ENCODE assay signal across 8 mouse cellular contexts in genomic region chr7:44246055-44246983, GRCm38 (mm10). TPM values are rescaled to one million over a fixed set of nuclear protein-coding genes. Genes with fewer than 3 reads are reported as not detected.
DNase-seq lines count a peak whose midpoint lies in the region; ATAC-seq and TF ChIP-seq lines count a peak whose summit lies in the region.

TSS of gene 1700028J19Rik (minus strand) at chr7:44246695.
TSS of gene 2410002F23Rik (plus strand) at chr7:44246722.

- TF ChIP-seq EP300 in MEL (IDR thresholded peaks at IDR 0.05; ENCODE audit: low read depth in 1 of 2, low read length in 2 of 2), result no peak

- H3K4me2 ChIP-seq in forebrain, postnatal 0 days (ENCODE audit: low read depth), result peak within 1 kb of the TSS; percentile 74
- H3K4me2 ChIP-seq in lung, embryonic 15.5 days, result peak within 1 kb of the TSS; percentile 63

- H3K9ac ChIP-seq in MEL (ENCODE audit: control insufficient read depth, low read depth, low read length, poor library complexity, severe bottlenecking), result peak within 1 kb of the TSS; percentile 79
- H3K9ac ChIP-seq in forebrain, postnatal 0 days, result peak within 1 kb of the TSS; percentile 100
- H3K9ac ChIP-seq in lung, embryonic 15.5 days, result peak within 1 kb of the TSS; percentile 91

- ATAC-seq in forebrain, postnatal 0 days, result peak; percentile 89
- ATAC-seq in lung, embryonic 15.5 days (ENCODE audit: borderline replicate concordance, extremely low read depth, low FRiP score, low TSS enrichment), result peak; percentile 80

- WGBS in cerebellum, adult 2 months, result under 1% methylated on average over 62 of the region's 62 CpGs
- WGBS in forebrain, postnatal 0 days, result 1% methylated on average over 62 of the region's 62 CpGs
- WGBS in lung, embryonic 15.5 days, result under 1% methylated on average over 62 of the region's 62 CpGs

- peak; percentile 89 for DNase-seq in MEL (ENCODE audit: low read depth, low spot score)
- DNase-seq in cerebellum, adult 2 months, result peak; percentile 89 to 94
- DNase-seq in forebrain, postnatal 0 days, result peak; percentile 99
- DNase-seq in heart, postnatal 4 days, result peak; percentile 94
- peak; percentile 86 to 92 for DNase-seq in layer of hippocampus, adult 8-10 months (ENCODE audit: low spot score in 2 of 2)
- DNase-seq in ovary, adult 18-20 months (ENCODE audit: low spot score), result peak; percentile 82
- DNase-seq in thymus, postnatal 0 days (ENCODE audit: low spot score), result peak; percentile 92

- TF ChIP-seq POLR2A in MEL (IDR thresholded peaks at IDR 0.05; ENCODE audit: control insufficient read depth in 1 of 2, insufficient read depth in 1 of 2, low read depth in 1 of 2, low read length in 2 of 2, poor library complexity in 1 of 2), result peak; percentile 99
- peak; percentile 94 for TF ChIP-seq POLR2A in cerebellum, adult 2 months (IDR thresholded peaks at IDR 0.05; ENCODE audit: borderline replicate concordance, insufficient read depth, low read length)

- H3K27me3 ChIP-seq in MEL (ENCODE audit: control insufficient read depth in 1 of 2, insufficient read depth in 2 of 2, low read length in 2 of 2), result no peaks in the 10 kb centered on the region
- no peaks in the 10 kb centered on the region for H3K27me3 ChIP-seq in cerebellum, adult 2 months (ENCODE audit: control insufficient read depth, insufficient read depth, low read length)
- H3K27me3 ChIP-seq in forebrain, postnatal 0 days (ENCODE audit: insufficient read depth, low read length), result no peaks in the 10 kb centered on the region
- H3K27me3 ChIP-seq in lung, embryonic 15.5 days, result no peaks in the 10 kb centered on the region

- no peaks in the 10 kb centered on the region for H3K9me3 ChIP-seq in MEL (replicated peaks; ENCODE audit: insufficient read depth, low read length)
- H3K9me3 ChIP-seq in forebrain, postnatal 0 days (ENCODE audit: low read length), result no peaks in the 10 kb centered on the region
- H3K9me3 ChIP-seq in lung, embryonic 15.5 days, result no peaks in the 10 kb centered on the region

- H3K36me3 ChIP-seq in MEL (ENCODE audit: control insufficient read depth in 1 of 2, insufficient read depth in 2 of 2, low read length in 2 of 2), result peaks cover 12 to 15% of the 10 kb centered on the region in 2 experiments
- peaks cover 33% of the 10 kb centered on the region for H3K36me3 ChIP-seq in forebrain, postnatal 0 days (ENCODE audit: insufficient read depth)
- peaks cover 31% of the 10 kb centered on the region for H3K36me3 ChIP-seq in lung, embryonic 15.5 days

- H3K4me3 ChIP-seq in MEL (ENCODE audit: control insufficient read depth in 1 of 2, insufficient read depth in 1 of 2, low read depth in 2 of 2, low read length in 2 of 2), result peak within 1 kb of the TSS; percentile 67 to 74
- peak within 1 kb of the TSS; percentile 97 for H3K4me3 ChIP-seq in cerebellum, adult 2 months (replicated peaks; ENCODE audit: insufficient read depth, low read depth, low read length)
- H3K4me3 ChIP-seq in forebrain, postnatal 0 days (ENCODE audit: low read depth, low read length), result peak within 1 kb of the TSS; percentile 96
- H3K4me3 ChIP-seq in lung, embryonic 15.5 days, result peak within 1 kb of the TSS; percentile 99

- H3K4me1 ChIP-seq in MEL (ENCODE audit: control insufficient read depth in 1 of 2, insufficient read depth in 2 of 2, low read length in 2 of 2), result peaks cover 0 to 15% of the 10 kb centered on the region in 2 experiments; a peak in 2 of 4 replicates
- H3K4me1 ChIP-seq in cerebellum, adult 2 months (ENCODE audit: control insufficient read depth, insufficient read depth, low read length), result 0 out of 2 replicates have a peak, but pooled peaks cover 2% of the 10 kb centered on the region
- H3K4me1 ChIP-seq in forebrain, postnatal 0 days (ENCODE audit: insufficient read depth), result peaks cover 16% of the 10 kb centered on the region
- peaks cover 19% of the 10 kb centered on the region for H3K4me1 ChIP-seq in lung, embryonic 15.5 days

- peak within 1 kb of the TSS; percentile 85 for H3K27ac ChIP-seq in MEL (ENCODE audit: control insufficient read depth, low read depth, low read length)
- H3K27ac ChIP-seq in cerebellum, adult 2 months (ENCODE audit: insufficient read depth, low read length), result peak within 1 kb of the TSS; percentile 79
- H3K27ac ChIP-seq in forebrain, postnatal 0 days (ENCODE audit: low read depth, low read length), result peak within 1 kb of the TSS; percentile 100
- H3K27ac ChIP-seq in lung, embryonic 15.5 days, result peak within 1 kb of the TSS; percentile 93

- peak in 1 of 3 experiments; percentile 23; a peak in 1 of 6 replicates for TF ChIP-seq CTCF in MEL (IDR thresholded peaks at IDR 0.05 in 2 of 3, conservative IDR thresholded peaks at IDR 0.05 in 1 of 3; ENCODE audit: control insufficient read depth in 1 of 3, insufficient read depth in 1 of 3, low read depth in 2 of 3, low read length in 3 of 3, poor library complexity in 1 of 3, severe bottlenecking in 1 of 3)
- TF ChIP-seq CTCF in cerebellum, adult 2 months (IDR thresholded peaks at IDR 0.05; ENCODE audit: borderline replicate concordance, insufficient read depth, low read depth, low read length), result no peak
- TF ChIP-seq CTCF in forebrain, postnatal 0 days (IDR thresholded peaks at IDR 0.05; ENCODE audit: low read depth), result no peak; the same call in 1 of the 2 replicates

- H3K79me2 ChIP-seq in MEL (ENCODE audit: control insufficient read depth, insufficient read depth, low read length, poor library complexity), result peaks cover 27% of the 10 kb centered on the region

- TF ChIP-seq RAD21 in MEL (IDR thresholded peaks at IDR 0.05; ENCODE audit: low read depth, low read length), result no peak

TF ChIP-seq in MEL, 35 proteins besides CTCF, POLR2A, EP300 and RAD21 (continues in another document):
- TF ChIP-seq MYB (IDR thresholded peaks at IDR 0.05; ENCODE audit: low read depth, low read length), result no peak
- TF ChIP-seq GATA1 (IDR thresholded peaks at IDR 0.05; ENCODE audit: low read depth, low read length), result no peak
- peak; percentile 43; the same call in 1 of the 2 replicates for TF ChIP-seq TAL1 (IDR thresholded peaks at IDR 0.05; ENCODE audit: low read length)
- no peak for TF ChIP-seq SMC3 (IDR thresholded peaks at IDR 0.05; ENCODE audit: low read depth, low read length)
- peak; percentile 77; the same call in 1 of the 2 replicates for TF ChIP-seq E2F4 (IDR thresholded peaks at IDR 0.05; ENCODE audit: borderline replicate concordance, low read depth, low read length)
- TF ChIP-seq POLR2AphosphoS5 (IDR thresholded peaks at IDR 0.05; ENCODE audit: borderline replicate concordance, low read depth, low read length), result peak; percentile 98
- TF ChIP-seq ZMIZ1 (IDR thresholded peaks at IDR 0.05; ENCODE audit: low read depth, low read length), result peak; percentile 98
- TF ChIP-seq CHD1 (IDR thresholded peaks at IDR 0.05; ENCODE audit: low read depth, low read length), result no peak
- no peak for TF ChIP-seq BHLHE40 (IDR thresholded peaks at IDR 0.05; ENCODE audit: borderline replicate concordance, low read depth, low read length)
- peak; percentile 97 for TF ChIP-seq POLR2AphosphoS2 (IDR thresholded peaks at IDR 0.05; ENCODE audit: low read length)
- no peak for TF ChIP-seq USF1 (IDR thresholded peaks at IDR 0.05; ENCODE audit: low read depth, low read length)
- TF ChIP-seq MAZ (IDR thresholded peaks at IDR 0.05; ENCODE audit: low read depth, low read length), result peak; percentile 81; the same call in 1 of the 2 replicates
- no peak for TF ChIP-seq ZKSCAN1 (IDR thresholded peaks at IDR 0.05; ENCODE audit: low read depth, low read length)
- no peak for TF ChIP-seq GABPA (IDR thresholded peaks at IDR 0.05; ENCODE audit: low read depth, low read length)
- TF ChIP-seq RCOR1 (IDR thresholded peaks at IDR 0.05; ENCODE audit: low read depth, low read length), result no peak
- no peak for TF ChIP-seq UBTF (IDR thresholded peaks at IDR 0.05; ENCODE audit: borderline replicate concordance, insufficient read depth, low read depth, low read length)
- peak; percentile 53; the same call in 1 of the 2 replicates for TF ChIP-seq KAT2A (conservative IDR thresholded peaks at IDR 0.05; ENCODE audit: low read depth, low read length)
- no peak for TF ChIP-seq ZC3H11A (IDR thresholded peaks at IDR 0.05; ENCODE audit: low read depth, low read length)
- TF ChIP-seq MAFK (IDR thresholded peaks at IDR 0.05; ENCODE audit: borderline replicate concordance, low read depth, low read length), result no peak
- peak; percentile 82 for TF ChIP-seq ELF1 (IDR thresholded peaks at IDR 0.05; ENCODE audit: low read depth, low read length)
- TF ChIP-seq TCF12 (IDR thresholded peaks at IDR 0.05; ENCODE audit: low read depth, low read length), result 0 out of 2 replicates have a peak, but pooled peaks have one; percentile 17
- TF ChIP-seq MAX (IDR thresholded peaks at IDR 0.05; ENCODE audit: low read length), result peak; percentile 100
- no peak for TF ChIP-seq USF2 (IDR thresholded peaks at IDR 0.05; ENCODE audit: borderline replicate concordance in 1 of 2, insufficient read depth in 1 of 2, low read depth in 1 of 2, low read length in 2 of 2)

RNA-seq across cellular contexts. Expression of gene 1700028J19Rik, which starts in this region (rescaled TPM):
- 0.46 and 0.62 TPM in 2 replicates for total RNA-seq in MEL (2012; rRNA removed)
- polyA plus RNA-seq in MEL (2012; ENCODE audit: insufficient read depth in 1 of 2, insufficient read length in 2 of 2, low read depth in 1 of 2, low replicate concordance in 2 of 2, missing spikeins in 1 of 2), result 1 to 10 TPM in 1 of 2 experiments, not detected in 1; 1.2 TPM
- polyA plus RNA-seq in cerebellum, adult 2 months (2012; rRNA removed), result 2.2 and 2.9 TPM in 2 replicates
- total RNA-seq in forebrain, postnatal 0 days (2014; rRNA removed), result 0.23 and 0.29 TPM in 2 replicates
- polyA plus RNA-seq in forebrain, postnatal 0 days (2015; fragmentation: Nextera tagmentation; extraction: Ambion mirVana), result 1.6 and 2.3 TPM in 2 replicates
- total RNA-seq in heart, postnatal 4 days (2021), result under 1 TPM; 0.61 to 0.79 TPM
- 1 to 10 TPM; 1.3 to 2.4 (median 1.7) TPM for total RNA-seq in layer of hippocampus, adult 8-10 months (2022)
- polyA plus RNA-seq in lung, embryonic 15.5 days (2015; fragmentation: Nextera tagmentation; extraction: Ambion mirVana), result 1.4 TPM in 2 replicates
- polyA plus RNA-seq in thymus, postnatal 0 days (2015; fragmentation: Nextera tagmentation; extraction: Ambion mirVana), result 0.81 and 1.3 TPM in 2 replicates

RNA-seq across cellular contexts. Expression of gene 2410002F23Rik, which starts in this region (rescaled TPM):
- total RNA-seq in MEL (2012; rRNA removed), result 89.1 and 148 TPM in 2 replicates
- polyA plus RNA-seq in MEL (2012; ENCODE audit: insufficient read depth in 1 of 2, insufficient read length in 2 of 2, low read depth in 1 of 2, low replicate concordance in 2 of 2, missing spikeins in 1 of 2), result 100 to 1,000 TPM; 174 to 841 TPM
- polyA plus RNA-seq in cerebellum, adult 2 months (2012; rRNA removed), result 98.8 and 111 TPM in 2 replicates
- 250 and 333 TPM in 2 replicates for total RNA-seq in forebrain, postnatal 0 days (2014; rRNA removed)
- polyA plus RNA-seq in forebrain, postnatal 0 days (2015; fragmentation: Nextera tagmentation; extraction: Ambion mirVana), result 312 and 332 TPM in 2 replicates
- 10 to 100 TPM; 72.0 to 72.7 TPM for total RNA-seq in heart, postnatal 4 days (2021)
- 10 to 100 TPM; 76.7 to 94.0 (median 85.5) TPM for total RNA-seq in layer of hippocampus, adult 8-10 months (2022)
- polyA plus RNA-seq in lung, embryonic 15.5 days (2015; fragmentation: Nextera tagmentation; extraction: Ambion mirVana), result 133 TPM in 2 replicates
- polyA plus RNA-seq in thymus, postnatal 0 days (2015; fragmentation: Nextera tagmentation; extraction: Ambion mirVana), result 76.8 and 86.3 TPM in 2 replicates

Comparison
In these comparisons a context has a peak if more than half of its experiments do, and no peak if none do; other contexts are left out.
1. Peak in every context shown above with its lines: DNase-seq, ATAC-seq, H3K4me3 ChIP-seq and H3K27ac ChIP-seq.